Mouse (Mus musculus) E14TG2a.4 (cell line): ENCODE measurements around the gene Igsf3.
A peak's percentile ranks its signal among the peaks of the same experiment; 100 is the strongest.
"Not testable (repeated sequence)": the region's sequence is repeated elsewhere in the genome, so short reads cannot be mapped to it uniquely, and the experiment has no call there.

Experiments
- H3K27me3 ChIP-seq: 2 replicates; pipeline ENCODE4 v1.6.1; 2014; ENCODE audit warnings: low read length, control low read depth; ENCODE audit not compliant: insufficient read depth
- H3K36me3 ChIP-seq: 2 replicates; pipeline ENCODE4 v1.6.1; 2014; ENCODE audit warnings: low read length, control low read depth; ENCODE audit not compliant: insufficient read depth
- H3K4me1 ChIP-seq: replicated peaks from 2 replicates; pipeline ENCODE4 v1.6.1; 2014; ENCODE audit warnings: low read depth, low read length, control low read depth
- H3K4me3 ChIP-seq: replicated peaks from 2 replicates; pipeline ENCODE4 v1.5.1; 2014; ENCODE audit warnings: mild to moderate bottlenecking, low read length
- H3K9me3 ChIP-seq: 2 replicates; pipeline ENCODE4 v1.6.1; 2014; ENCODE audit warnings: low read length, control low read depth
- CTCF ChIP-seq: conservative IDR thresholded peaks from 2 replicates; pipeline ENCODE4 v1.5.1; 2014; ENCODE audit warnings: low read length
- NANOG ChIP-seq: IDR thresholded peaks from 2 replicates; pipeline ENCODE4 v1.6.1; 2014; ENCODE audit warnings: borderline replicate concordance, low read length, mixed read lengths
- POU5F1 ChIP-seq: IDR thresholded peaks from 2 replicates; pipeline ENCODE4 v1.6.1; 2014; ENCODE audit warnings: low read length, borderline replicate concordance

Gene Igsf3

GRCm38 (mm10) chr3:101412115-101412514 is 35.2 kb downstream of the Igsf3 start:
- Histone ChIP-seq H3K4me3 (peak overlapping the region; percentile 69; the same call in 1 of the 2 replicates), H3K4me1 (peaks cover 95% of the 10 kb centered on the region), H3K27me3 (no peaks in the 10 kb centered on the region), H3K36me3 (peaks cover 5% of the 10 kb centered on the region; the same call in 1 of the 2 replicates), H3K9me3 (no peaks in the 10 kb centered on the region)
- TF ChIP-seq NANOG (no peak), POU5F1 (no peak), CTCF (no peak)

- Histone ChIP-seq H3K4me1 (peaks cover 87% of the 10 kb centered on the region), H3K4me3 (peak overlapping the region; percentile 66)
- H3K27me3 ChIP-seq, H3K36me3 ChIP-seq, H3K9me3 ChIP-seq: not testable (repeated sequence)
Measured at GRCm38 (mm10) chr3:101413013-101413412, 36.1 kb downstream of the Igsf3 start.

GRCm38 (mm10) chr3:101418740-101419652 is 42.1 kb downstream of the Igsf3 start:
- TF ChIP-seq POU5F1 = no peak
- no peak for TF ChIP-seq CTCF
- no peak for TF ChIP-seq NANOG
- no peak overlapping the region for H3K4me3 ChIP-seq
- peaks cover 65% of the 10 kb centered on the region for H3K4me1 ChIP-seq
- H3K27me3 ChIP-seq = no peaks in the 10 kb centered on the region
- peaks cover 8% of the 10 kb centered on the region for H3K36me3 ChIP-seq
- H3K9me3 ChIP-seq = no peaks in the 10 kb centered on the region

GRCm38 (mm10) chr3:101419653-101419994 is 42.7 kb downstream of the Igsf3 start:
- no peak for TF ChIP-seq POU5F1
- TF ChIP-seq CTCF = no peak
- no peak for TF ChIP-seq NANOG
- Histone ChIP-seq H3K4me3 (no peak overlapping the region), H3K27me3 (no peaks in the 10 kb centered on the region), H3K36me3 (peaks cover 8% of the 10 kb centered on the region), H3K4me1 (peaks cover 66% of the 10 kb centered on the region), H3K9me3 (no peaks in the 10 kb centered on the region)

- H3K9me3 ChIP-seq = no peaks in the 10 kb centered on the region
- TF ChIP-seq NANOG = no peak
- TF ChIP-seq CTCF = no peak
- TF ChIP-seq POU5F1 = no peak
Measured at GRCm38 (mm10) chr3:101423188-101423587, 46.3 kb downstream of the Igsf3 start.

GRCm38 (mm10) chr3:101424295-101424885 is 47.5 kb downstream of the Igsf3 start:
- no peak overlapping the region for H3K4me3 ChIP-seq
- H3K9me3 ChIP-seq = no peaks in the 10 kb centered on the region
- H3K36me3 ChIP-seq = peaks cover 39% of the 10 kb centered on the region
- no peak for TF ChIP-seq POU5F1
- TF ChIP-seq CTCF = no peak
- no peak for TF ChIP-seq NANOG
- H3K4me1 ChIP-seq = peaks cover 55% of the 10 kb centered on the region
- H3K27me3 ChIP-seq = no peaks in the 10 kb centered on the region

More at GRCm38 (mm10) chr3:101423188-101423587, 46.3 kb downstream of the Igsf3 start:
- Histone ChIP-seq H3K4me1 (peaks cover 67% of the 10 kb centered on the region), H3K36me3 (peaks cover 31% of the 10 kb centered on the region), H3K4me3 (no peak overlapping the region), H3K27me3 (no peaks in the 10 kb centered on the region)

- no peak overlapping the region for H3K4me3 ChIP-seq
- peaks cover 74% of the 10 kb centered on the region for H3K36me3 ChIP-seq
- TF ChIP-seq POU5F1 = no peak
- TF ChIP-seq CTCF = no peak
- no peak for TF ChIP-seq NANOG
- H3K9me3 ChIP-seq = no peaks in the 10 kb centered on the region
- peaks cover 29% of the 10 kb centered on the region for H3K4me1 ChIP-seq
- no peaks in the 10 kb centered on the region for H3K27me3 ChIP-seq
Measured at GRCm38 (mm10) chr3:101429982-101430754, 53.3 kb downstream of the Igsf3 start.

- TF ChIP-seq POU5F1 (no peak), NANOG (no peak), CTCF (no peak)
- Histone ChIP-seq H3K27me3 (no peaks in the 10 kb centered on the region), H3K4me1 (peaks cover 29% of the 10 kb centered on the region), H3K36me3 (peaks cover 74% of the 10 kb centered on the region), H3K9me3 (no peaks in the 10 kb centered on the region), H3K4me3 (no peak overlapping the region)
Measured at GRCm38 (mm10) chr3:101430755-101431115, 53.9 kb downstream of the Igsf3 start.
